Mouse (Mus musculus): Measurements from ENCODE around the gene Nxn. TPM values are rescaled to one million over a fixed set of nuclear protein-coding genes. Genes with fewer than 3 reads are reported as not detected.

Gene Nxn
- polyA plus RNA-seq, 2 experiments: 1.9 to 2.1 TPM

- WGBS (ENCODE audit: insufficient replicate concordance): 79% methylated on average over 8 of the region's 8 CpGs
- Histone ChIP-seq H3K4me1 (replicated peaks; ENCODE audit: control insufficient read depth in 2 of 2, insufficient read depth in 2 of 2, low read length in 1 of 2) (no peaks in the 10 kb centered on the region), H3K36me3 (replicated peaks; ENCODE audit: control insufficient read depth, insufficient read depth, low read depth) (no peaks in the 10 kb centered on the region), H3K4me2 (ENCODE audit: low read depth) (no peak overlapping the region), H3K27ac (no peak overlapping the region), H3K9me3 (ENCODE audit: control insufficient read depth, low read length) (no peaks in the 10 kb centered on the region), H3K4me3 (ENCODE audit: insufficient read depth in 1 of 2, low read depth in 2 of 2, low read length in 2 of 2) (no peak overlapping the region), H3K9ac (replicated peaks) (no peak overlapping the region), H3K27me3 (ENCODE audit: control insufficient read depth, insufficient read depth, low read length) (no peaks in the 10 kb centered on the region)
- no peak for DNase-seq (ENCODE audit: low read depth in 3 of 3, low spot score in 3 of 3)
- no peak for ATAC-seq (ENCODE audit: insufficient read depth)
- TF ChIP-seq EP300 (IDR thresholded peaks at IDR 0.05; ENCODE audit: low read depth) (no peak), CTCF (IDR thresholded peaks at IDR 0.05; ENCODE audit: low read depth) (no peak)
Observed at GRCm38 (mm10) chr11:76338656-76339055, 60.3 kb downstream of the Nxn start.

GRCm38 (mm10) chr11:76337764-76338163 is 61.2 kb downstream of the Nxn start:
- H3K4me2 ChIP-seq (ENCODE audit: low read depth): no peak overlapping the region
- no peaks in the 10 kb centered on the region for H3K27me3 ChIP-seq (ENCODE audit: control insufficient read depth, insufficient read depth, low read length)
- no peaks in the 10 kb centered on the region for H3K4me1 ChIP-seq (replicated peaks; ENCODE audit: control insufficient read depth in 2 of 2, insufficient read depth in 2 of 2, low read length in 1 of 2)
- no peaks in the 10 kb centered on the region for H3K36me3 ChIP-seq (replicated peaks; ENCODE audit: control insufficient read depth, insufficient read depth, low read depth)
- DNase-seq (ENCODE audit: low read depth in 3 of 3, low spot score in 3 of 3) (peak in 2 of 3 experiments; percentile 13 to 14), ATAC-seq (ENCODE audit: insufficient read depth) (no peak)
- H3K9ac ChIP-seq (replicated peaks): no peak overlapping the region
- no peak overlapping the region for H3K4me3 ChIP-seq (ENCODE audit: insufficient read depth in 1 of 2, low read depth in 2 of 2, low read length in 2 of 2)
- 6% methylated on average over 7 of the region's 7 CpGs for WGBS (ENCODE audit: insufficient replicate concordance)
- TF ChIP-seq EP300 (IDR thresholded peaks at IDR 0.05; ENCODE audit: low read depth) (no peak), CTCF (IDR thresholded peaks at IDR 0.05; ENCODE audit: low read depth) (no peak)
- H3K27ac ChIP-seq: no peak overlapping the region
- no peaks in the 10 kb centered on the region for H3K9me3 ChIP-seq (ENCODE audit: control insufficient read depth, low read length)

GRCm38 (mm10) chr11:76337236-76337635 is 61.7 kb downstream of the Nxn start:
- no peak overlapping the region for H3K9ac ChIP-seq (replicated peaks)
- no peaks in the 10 kb centered on the region for H3K27me3 ChIP-seq (ENCODE audit: control insufficient read depth, insufficient read depth, low read length)
- H3K36me3 ChIP-seq (replicated peaks; ENCODE audit: control insufficient read depth, insufficient read depth, low read depth): no peaks in the 10 kb centered on the region
- WGBS (ENCODE audit: insufficient replicate concordance): 70% methylated on average over 9 of the region's 9 CpGs
- no peak for DNase-seq (ENCODE audit: low read depth in 3 of 3, low spot score in 3 of 3)
- H3K9me3 ChIP-seq (ENCODE audit: control insufficient read depth, low read length): no peaks in the 10 kb centered on the region
- TF ChIP-seq EP300 (IDR thresholded peaks at IDR 0.05; ENCODE audit: low read depth) (no peak), CTCF (IDR thresholded peaks at IDR 0.05; ENCODE audit: low read depth) (no peak)
- no peaks in the 10 kb centered on the region for H3K4me1 ChIP-seq (replicated peaks; ENCODE audit: control insufficient read depth in 2 of 2, insufficient read depth in 2 of 2, low read length in 1 of 2)
- H3K27ac ChIP-seq: no peak overlapping the region
- no peak overlapping the region for H3K4me2 ChIP-seq (ENCODE audit: low read depth)
- no peak overlapping the region for H3K4me3 ChIP-seq (ENCODE audit: insufficient read depth in 1 of 2, low read depth in 2 of 2, low read length in 2 of 2)
- ATAC-seq (ENCODE audit: insufficient read depth): no peak

GRCm38 (mm10) chr11:76336224-76336623 is 62.7 kb downstream of the Nxn start:
- Histone ChIP-seq H3K27ac (no peak overlapping the region), H3K9me3 (ENCODE audit: control insufficient read depth, low read length) (no peaks in the 10 kb centered on the region)
- no peak for ATAC-seq (ENCODE audit: insufficient read depth)

GRCm38 (mm10) chr11:76334966-76335365 is 64.0 kb downstream of the Nxn start:
- Histone ChIP-seq H3K9ac (replicated peaks) (no peak overlapping the region), H3K27ac (no peak overlapping the region), H3K4me3 (ENCODE audit: insufficient read depth in 1 of 2, low read depth in 2 of 2, low read length in 2 of 2) (no peak overlapping the region), H3K4me2 (ENCODE audit: low read depth) (no peak overlapping the region), H3K9me3 (ENCODE audit: control insufficient read depth, low read length) (no peaks in the 10 kb centered on the region), H3K36me3 (replicated peaks; ENCODE audit: control insufficient read depth, insufficient read depth, low read depth) (no peaks in the 10 kb centered on the region), H3K27me3 (ENCODE audit: control insufficient read depth, insufficient read depth, low read length) (no peaks in the 10 kb centered on the region), H3K4me1 (replicated peaks; ENCODE audit: control insufficient read depth in 2 of 2, insufficient read depth in 2 of 2, low read length in 1 of 2) (no peaks in the 10 kb centered on the region)
- WGBS (ENCODE audit: insufficient replicate concordance): 79% methylated on average over 10 of the region's 10 CpGs
- no peak for ATAC-seq (ENCODE audit: insufficient read depth)
- no peak for DNase-seq (ENCODE audit: low read depth in 3 of 3, low spot score in 3 of 3)
- TF ChIP-seq CTCF (IDR thresholded peaks at IDR 0.05; ENCODE audit: low read depth) (no peak), EP300 (IDR thresholded peaks at IDR 0.05; ENCODE audit: low read depth) (no peak)

More at GRCm38 (mm10) chr11:76336224-76336623, 62.7 kb downstream of the Nxn start:
- H3K9ac ChIP-seq (replicated peaks): no peak overlapping the region
- H3K36me3 ChIP-seq (replicated peaks; ENCODE audit: control insufficient read depth, insufficient read depth, low read depth): no peaks in the 10 kb centered on the region
- DNase-seq (ENCODE audit: low read depth in 3 of 3, low spot score in 3 of 3): no peak
- no peaks in the 10 kb centered on the region for H3K27me3 ChIP-seq (ENCODE audit: control insufficient read depth, insufficient read depth, low read length)
- no peak overlapping the region for H3K4me3 ChIP-seq (ENCODE audit: insufficient read depth in 1 of 2, low read depth in 2 of 2, low read length in 2 of 2)
- H3K4me1 ChIP-seq (replicated peaks; ENCODE audit: control insufficient read depth in 2 of 2, insufficient read depth in 2 of 2, low read length in 1 of 2): no peaks in the 10 kb centered on the region
- TF ChIP-seq CTCF (IDR thresholded peaks at IDR 0.05; ENCODE audit: low read depth) (no peak), EP300 (IDR thresholded peaks at IDR 0.05; ENCODE audit: low read depth) (no peak)
- H3K4me2 ChIP-seq (ENCODE audit: low read depth): no peak overlapping the region

Measured in liver, embryonic 14.5 days (tissue).